Mouse (Mus musculus) embryo, embryonic 10.5 days (tissue): Measurements from ENCODE around the gene Gpbar1.

Source experiments
- DNase-seq: peaks from one replicate; pipeline ENCODE4 v3.0.0-alpha.2; 2015; ENCODE audit warnings: low spot score

The Gpbar1 gene

DNA sequence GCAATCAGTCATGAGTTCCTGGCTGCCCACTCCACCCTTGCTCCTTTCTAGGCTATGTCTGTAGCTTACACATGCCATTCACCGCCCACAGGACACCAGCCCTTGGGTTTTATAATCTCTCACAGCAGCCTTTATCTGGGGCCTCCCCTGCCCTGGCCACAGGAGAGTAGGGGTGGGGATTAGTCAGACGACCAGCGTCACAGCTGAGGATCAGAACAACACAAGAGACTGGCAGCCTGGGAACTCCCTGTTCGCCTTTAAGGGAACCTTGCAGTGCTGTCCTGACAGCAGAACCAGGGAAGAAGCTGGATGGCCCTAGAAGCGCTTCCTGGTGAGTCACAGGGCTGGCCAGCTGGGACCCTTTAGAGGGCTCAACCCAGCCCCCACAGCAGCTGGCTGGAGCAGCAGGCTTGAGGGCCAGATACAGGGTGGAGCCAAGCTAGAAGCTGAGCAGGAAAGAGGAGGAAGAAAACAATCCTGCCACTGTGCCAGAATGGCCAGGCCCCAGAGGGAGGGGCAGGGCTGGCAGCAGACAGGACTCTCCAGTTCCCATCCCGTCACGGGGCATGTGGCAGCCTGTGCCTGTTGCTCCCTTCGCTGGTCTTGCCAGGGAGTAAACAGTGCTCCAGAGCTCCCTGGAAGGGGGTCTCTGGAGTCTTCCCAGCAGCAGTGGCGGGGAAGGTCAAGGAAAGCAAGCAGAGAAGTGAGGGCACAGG lies 17.3 kb downstream of the Gpbar1 start:
- peak; percentile 73 for DNase-seq

DNA sequence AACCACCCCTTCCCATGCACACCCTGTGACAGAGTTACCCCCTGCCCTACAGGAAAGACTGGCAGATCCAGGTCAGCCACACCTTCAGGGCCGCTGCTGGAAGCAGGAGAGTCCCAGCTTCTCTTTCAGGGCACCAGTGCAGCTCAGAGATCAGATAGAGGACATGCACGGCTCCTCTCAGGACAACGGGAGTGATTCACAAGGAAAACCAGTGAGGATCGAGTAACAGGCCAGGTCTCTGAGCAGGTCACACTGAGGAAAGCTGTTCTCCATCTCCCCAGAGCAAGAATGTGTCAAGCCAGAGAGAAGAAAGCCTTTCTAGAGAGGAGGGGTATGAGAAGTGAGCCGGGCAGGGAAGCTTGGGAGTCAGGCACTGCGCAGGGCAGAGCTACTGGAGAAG lies 18.1 kb downstream of the Gpbar1 start:
- DNase-seq: no peak

DNA sequence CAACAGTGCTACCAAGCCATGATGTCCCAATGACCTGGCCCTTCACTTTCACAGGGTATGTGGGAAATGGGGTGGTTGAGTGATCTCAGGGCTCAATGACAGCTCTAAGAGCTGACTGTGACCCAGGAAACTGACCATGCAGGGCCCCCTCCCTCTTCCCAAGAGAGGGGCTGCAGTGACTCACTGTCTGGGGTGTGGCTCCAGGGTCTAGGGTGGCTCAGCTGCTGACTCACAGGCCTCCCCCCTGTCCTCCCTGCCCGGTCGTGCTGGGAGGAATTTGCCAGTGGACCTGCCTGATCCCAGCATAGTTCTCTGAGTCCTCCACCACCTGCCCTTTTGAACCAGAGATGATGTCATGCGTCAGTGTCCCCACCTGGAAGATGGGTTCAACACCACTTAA lies 18.9 kb downstream of the Gpbar1 start:
- no peak for DNase-seq

DNA sequence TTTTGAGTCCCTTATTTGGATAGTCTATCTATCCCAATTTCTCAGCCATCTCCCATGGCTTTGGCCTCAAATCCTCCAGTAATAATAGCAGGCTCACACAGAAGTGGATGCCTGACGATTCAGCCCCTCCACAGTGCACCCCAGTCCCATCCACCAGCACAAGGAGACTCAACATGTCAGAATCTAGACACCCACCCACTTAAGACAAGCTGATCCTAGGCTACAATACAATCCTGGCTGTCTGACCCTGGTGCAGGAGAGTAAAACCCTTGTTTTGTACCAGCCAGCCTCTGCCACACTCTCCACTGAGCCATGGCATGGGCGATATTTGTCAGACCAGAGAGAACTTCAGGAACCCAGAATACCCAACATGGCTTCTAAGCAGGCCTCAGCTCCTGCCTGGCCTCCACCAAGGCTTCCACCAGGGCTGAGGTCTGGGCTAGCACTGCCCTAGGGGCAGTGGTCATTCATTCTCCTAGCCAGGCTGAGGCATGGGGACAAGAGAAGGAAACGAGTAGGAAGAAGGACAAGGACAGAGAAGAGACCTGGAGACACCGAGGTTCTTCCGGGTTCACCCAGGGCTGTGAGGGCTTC lies 19.9 kb downstream of the Gpbar1 start:
- DNase-seq: no peak

DNA sequence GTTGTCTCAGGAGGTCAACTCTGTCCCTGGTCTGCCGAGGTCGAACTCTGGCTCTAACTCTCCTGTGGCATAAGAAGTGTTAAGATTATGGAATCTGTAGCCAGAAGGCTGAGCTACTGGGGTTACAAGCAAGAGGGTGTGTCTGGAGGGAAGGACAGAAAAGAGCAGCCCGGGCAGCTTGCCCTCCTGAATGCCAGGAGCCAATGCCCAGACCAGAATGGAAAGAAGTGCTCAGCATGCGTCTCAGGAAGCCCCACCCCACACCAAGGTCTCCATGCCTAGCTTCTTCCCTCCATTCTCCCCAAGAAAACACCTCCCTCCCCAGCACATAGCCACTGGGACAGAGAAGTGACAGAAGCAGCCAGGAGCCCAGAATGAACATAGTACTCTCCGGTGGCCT lies 20.6 kb downstream of the Gpbar1 start:
- DNase-seq: no peak

DNA sequence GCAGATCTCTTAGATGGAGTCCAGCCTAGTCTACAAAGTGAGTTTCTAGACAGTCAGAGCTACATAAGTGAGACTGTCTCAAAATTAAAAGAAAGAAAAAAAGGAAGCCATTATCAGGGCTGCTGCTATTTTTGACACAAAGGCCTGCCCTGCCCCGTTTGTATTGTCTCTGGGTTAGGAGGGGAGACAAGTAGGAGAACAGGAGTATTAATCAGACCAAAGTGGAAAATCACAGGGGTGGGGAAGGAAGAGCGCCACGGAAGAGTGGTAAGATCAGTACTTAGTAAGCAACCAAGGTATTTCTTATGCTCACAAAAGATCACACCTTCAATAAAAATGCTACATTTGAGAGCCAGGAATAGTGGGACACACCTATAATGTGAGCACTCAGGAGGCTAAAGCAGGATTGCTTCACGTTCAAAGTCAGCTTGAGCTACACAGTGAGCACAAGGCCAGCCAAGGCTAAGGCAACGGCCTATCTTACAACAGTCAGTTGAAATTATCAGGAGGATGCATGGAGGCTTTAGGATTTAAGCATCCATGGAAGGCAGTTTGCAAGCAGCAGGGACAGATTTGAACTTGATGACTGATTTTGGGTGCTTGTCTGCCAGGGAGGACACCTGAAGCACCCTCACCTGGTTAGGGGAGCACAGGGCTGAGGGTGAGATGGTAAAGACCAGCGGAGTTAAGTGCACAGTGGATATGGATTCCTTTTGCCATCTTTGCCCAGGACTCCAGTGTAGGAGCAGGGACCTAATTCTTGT lies 22.2 kb downstream of the Gpbar1 start:
- DNase-seq: no peak

DNA sequence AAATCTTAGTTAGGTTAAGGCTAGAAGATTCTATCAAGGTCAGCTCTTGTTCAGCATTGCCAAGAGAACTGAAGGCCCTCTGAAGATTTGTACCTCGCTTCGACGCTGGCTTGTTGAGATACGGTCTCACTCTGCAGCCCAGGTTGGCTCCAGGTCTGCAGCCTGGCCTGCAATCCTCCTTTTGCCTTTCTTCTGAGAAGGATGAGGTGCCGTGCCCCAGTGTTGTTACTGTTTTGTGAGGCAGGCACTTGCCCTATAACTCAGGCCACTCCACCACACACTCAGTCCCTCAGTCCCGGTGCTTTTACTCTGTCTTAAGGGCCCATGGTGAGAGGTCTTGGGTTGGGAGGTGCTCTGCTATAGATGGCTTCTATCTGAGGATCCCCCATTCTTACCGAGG lies 23.9 kb downstream of the Gpbar1 start:
- DNase-seq: no peak

DNA sequence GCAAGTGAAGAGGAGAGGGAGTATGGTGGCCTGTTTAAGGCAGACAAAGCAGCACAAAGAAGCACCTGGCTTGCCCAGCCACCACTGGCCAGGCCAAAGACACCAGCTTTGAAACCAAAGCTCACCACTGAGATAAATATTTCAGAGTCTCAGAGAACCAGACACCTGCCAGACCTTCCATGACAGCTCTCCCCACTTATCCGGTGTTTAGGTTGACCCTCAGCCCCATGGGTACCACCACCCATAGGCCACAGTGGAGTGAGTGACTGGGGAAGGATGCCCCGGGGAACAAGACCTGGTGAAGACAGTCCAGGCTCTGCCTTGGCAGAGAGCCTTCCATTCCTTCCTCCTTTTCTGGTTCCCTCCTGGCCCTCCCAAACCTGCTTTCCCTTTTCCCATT lies 24.5 kb downstream of the Gpbar1 start:
- no peak for DNase-seq

DNA sequence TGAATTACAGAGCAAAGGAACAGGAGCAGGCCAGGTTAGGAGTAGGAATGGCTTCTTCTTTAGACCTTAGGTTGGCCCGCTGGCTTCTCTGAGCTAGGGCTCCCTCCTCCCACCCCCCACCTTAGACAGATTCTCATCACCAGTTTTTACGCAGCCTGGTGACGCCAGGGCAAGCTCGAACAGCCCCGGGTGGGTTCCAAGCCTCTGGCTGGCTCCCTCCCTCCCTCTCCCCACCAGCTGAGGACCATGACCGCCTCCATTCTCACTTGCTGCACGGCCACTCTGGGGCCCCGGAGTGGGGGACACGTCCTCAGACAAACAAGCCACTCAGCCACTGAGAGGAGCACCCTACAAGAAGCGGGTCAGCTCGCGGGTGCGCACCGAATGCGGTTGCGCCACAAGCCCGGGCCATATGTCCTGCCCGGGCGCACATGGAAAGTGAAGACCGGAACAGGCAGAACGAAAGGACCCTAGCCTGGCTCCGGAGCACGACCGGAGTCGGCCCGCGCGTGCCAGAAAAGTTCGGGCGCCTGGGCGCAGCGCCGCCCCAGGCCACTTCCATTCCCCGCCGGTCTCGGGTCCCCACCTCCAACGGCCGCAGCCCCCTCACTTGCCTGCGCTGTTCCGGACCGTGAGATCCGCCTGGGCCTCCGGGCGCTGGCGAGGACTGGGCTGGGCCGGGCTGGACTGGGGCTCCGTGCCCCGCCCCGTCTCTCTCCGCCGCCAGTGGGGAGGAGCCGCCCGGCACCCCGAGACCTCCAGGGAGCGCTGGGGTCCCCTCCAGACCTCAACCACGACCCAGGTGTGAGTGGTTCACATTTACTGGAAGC lies 25.4 kb downstream of the Gpbar1 start:
- DNase-seq: peak; percentile 70

DNA sequence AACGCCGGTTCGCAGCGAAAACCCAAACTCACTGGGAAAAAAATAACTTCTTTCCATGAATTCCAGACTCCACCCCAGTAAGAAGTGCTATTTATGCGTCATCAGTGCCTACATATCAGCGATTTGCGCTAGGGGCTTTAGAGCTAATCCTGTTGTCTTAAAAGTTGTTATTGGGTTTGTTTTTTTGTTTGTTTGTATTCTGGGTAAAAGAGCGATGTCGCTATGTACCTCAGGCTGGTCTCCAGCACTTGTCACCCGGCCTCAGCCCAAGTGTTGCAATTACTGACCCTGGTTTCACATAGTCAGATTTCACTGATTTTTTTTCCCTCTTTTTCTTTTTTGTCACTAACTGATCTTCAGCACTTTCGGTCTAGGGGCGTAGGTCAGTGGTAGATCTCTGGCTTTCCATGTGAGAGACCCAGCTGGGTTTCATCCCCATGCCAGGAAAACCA lies 26.0 kb downstream of the Gpbar1 start:
- DNase-seq: peak; percentile 14

DNA sequence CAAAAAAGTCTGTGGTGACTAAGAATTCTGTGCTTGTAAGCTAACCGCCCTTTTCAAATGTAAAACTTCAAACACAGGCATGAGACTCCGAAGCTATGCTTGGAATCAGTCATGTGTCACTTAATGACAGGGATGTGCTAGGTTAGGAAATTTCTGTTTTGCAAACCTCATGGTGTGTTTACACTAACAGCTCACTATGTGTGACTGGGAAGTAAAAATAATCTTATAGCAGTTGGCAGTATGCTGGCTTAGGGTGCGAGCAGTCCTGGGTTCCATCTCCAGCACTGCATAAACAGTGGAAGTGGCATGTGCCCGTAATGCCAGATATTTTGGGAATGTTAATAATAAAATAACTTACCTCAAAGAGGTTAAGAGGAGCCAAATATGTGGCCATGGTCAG lies 26.6 kb downstream of the Gpbar1 start:
- DNase-seq: no peak

DNA sequence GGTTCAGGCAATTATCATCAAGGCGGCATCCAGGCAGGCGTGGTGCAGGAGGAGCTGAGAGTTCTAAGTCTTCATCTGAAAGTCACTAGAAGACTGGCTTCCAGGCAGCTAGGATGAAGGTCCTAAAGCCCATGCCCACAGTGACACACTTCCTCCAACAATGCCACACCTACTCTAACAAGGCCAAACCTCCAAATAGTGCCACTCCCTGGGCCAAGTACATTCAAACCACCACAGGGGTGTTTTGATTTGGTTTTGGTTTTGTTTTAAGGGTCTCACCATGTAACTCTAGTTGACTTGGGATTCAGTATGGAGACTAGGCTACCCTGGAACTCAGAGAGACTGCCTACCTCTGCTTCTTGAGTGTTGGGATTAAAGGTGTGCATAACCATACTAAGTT lies 27.2 kb downstream of the Gpbar1 start, which contains the start of gene Tmbim1:
Gene Tmbim1, minus strand, starts transcription at position 101 of the 400 bp plus-strand sequence.
- no peak for DNase-seq

DNA sequence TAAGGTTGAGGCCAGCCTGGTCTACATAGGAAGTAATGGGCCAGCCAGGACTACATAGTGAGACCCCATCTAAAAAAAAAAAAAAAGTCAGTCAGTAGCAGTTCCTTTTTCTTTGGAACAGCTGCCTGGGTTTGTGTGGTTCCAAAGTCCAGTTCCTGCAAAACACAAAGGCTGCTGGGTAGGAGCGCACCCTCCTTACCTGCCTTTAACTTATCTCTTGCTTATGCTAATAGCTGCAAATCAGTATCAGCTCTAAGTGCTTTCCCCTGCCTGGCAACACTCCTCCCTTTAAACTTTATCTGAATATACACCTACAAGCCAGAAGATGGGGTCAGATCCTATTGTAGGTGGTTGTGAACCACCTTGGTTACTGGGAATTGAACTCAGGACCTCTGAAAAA lies 28.8 kb downstream of the Gpbar1 start:
- no peak for DNase-seq

DNA sequence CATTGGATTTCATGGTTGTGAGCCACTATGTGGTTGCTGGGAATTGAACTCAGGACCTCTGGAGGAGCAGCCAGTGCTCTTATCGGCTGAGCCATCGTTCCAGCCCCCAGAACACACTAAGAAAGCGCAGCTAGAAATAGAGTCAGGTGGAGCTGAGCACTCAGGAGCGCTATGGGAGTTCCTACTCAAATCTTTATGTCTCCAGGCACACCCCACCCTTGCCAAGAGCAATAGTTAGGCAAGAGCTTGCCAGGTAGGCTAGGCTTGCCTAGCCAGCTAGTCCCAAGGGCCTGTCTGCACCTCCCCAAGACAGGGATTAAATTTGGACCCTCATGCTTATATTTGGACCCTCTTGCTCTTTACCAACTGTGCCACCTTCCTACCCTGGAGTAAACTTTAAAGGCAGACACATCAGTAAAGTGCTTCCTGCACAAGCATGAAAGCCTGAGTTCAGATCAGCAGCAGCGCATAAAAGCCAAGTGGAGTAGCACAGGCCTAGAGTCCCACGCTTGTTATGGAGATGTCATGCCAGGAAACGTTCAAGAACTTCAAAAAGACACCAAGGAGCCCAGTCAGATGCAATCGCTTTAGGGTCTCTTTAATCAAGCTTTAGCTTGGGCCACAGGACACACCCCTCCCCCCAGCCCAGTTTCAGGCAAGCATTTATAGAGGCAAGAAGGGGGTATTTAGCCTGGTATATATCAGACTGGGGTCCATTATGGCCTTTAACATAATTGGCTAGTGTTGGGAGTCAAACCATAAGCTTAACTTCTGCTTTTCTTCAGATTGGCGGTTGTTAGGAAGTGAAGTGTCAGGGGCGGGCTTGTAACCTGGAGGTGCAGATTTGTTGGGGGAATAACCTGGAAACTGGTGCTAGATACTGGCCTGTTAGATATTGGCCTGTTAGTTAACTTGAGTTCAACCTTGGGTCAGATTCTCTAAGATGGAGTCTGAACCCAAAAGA lies 29.9 kb downstream of the Gpbar1 start:
- no peak for DNase-seq

DNA sequence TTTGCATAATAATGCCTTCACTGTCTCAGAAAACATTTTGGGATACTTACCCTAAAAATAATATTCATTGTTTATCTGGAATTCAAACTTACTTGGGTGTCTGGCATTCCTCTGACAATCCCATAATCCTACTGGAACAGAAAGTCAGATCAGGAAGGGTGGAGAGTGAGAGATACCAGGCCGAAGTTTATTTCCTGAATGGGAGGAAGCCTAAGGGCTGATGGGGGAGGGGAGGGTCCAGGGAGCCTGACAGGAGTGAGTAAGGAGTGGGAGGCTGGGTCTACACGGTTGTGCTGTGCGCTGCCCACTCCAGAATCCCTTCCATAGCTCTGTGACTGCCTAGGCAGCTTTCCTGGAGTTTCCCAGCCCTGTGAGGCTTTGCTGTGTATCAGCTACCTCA lies 31.4 kb downstream of the Gpbar1 start:
- no peak for DNase-seq

DNA sequence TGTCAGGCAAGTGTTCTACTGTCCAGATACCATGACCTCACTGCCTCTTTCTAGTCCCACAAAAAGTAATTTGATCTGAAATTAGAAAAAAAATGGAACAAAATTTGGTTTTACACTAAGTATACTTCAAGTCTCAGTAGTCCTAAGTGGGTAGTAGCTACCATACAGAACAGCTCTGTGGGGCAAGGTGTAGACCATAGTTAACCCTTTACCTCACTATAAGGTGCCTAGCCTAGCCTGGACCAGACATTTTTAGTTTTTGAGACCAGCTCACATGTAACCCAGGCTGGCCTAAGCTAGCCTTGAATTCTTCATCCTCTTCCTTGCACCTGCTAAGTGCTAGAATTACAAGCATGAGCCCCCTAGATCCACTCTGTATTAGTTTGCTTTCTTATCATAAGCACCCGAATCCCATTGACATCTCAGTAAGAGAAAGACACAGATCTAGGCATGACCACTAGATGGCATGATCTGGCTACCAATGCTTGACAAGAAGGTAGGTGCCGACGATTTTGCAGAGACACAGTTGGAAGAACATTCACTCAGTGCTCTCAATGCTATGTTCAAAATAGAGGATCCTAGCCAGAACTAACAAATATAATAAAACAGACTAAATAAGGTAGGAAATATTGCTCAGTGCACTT lies 34.8 kb downstream of the Gpbar1 start:
- peak; percentile 89 for DNase-seq

DNA sequence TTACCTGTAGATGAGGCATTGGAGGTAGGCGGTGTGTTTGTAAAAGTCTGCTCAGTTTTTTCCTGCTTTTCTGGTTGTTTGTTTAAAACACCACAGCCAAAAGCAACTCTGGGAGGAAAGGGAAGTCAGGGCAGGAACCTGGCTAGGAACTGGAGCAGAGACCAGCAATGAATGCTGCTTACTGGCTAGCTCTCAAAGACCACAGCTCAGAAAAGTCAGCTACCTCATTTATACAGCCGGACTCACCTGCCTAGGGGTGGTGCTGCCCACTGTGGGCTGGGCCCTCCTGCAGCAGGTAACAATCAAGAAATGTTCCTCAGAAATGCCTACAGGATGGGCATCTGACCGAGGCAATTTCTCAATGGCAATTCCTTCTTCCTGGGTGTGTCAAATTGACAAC lies 36.4 kb downstream of the Gpbar1 start:
- DNase-seq: no peak

DNA sequence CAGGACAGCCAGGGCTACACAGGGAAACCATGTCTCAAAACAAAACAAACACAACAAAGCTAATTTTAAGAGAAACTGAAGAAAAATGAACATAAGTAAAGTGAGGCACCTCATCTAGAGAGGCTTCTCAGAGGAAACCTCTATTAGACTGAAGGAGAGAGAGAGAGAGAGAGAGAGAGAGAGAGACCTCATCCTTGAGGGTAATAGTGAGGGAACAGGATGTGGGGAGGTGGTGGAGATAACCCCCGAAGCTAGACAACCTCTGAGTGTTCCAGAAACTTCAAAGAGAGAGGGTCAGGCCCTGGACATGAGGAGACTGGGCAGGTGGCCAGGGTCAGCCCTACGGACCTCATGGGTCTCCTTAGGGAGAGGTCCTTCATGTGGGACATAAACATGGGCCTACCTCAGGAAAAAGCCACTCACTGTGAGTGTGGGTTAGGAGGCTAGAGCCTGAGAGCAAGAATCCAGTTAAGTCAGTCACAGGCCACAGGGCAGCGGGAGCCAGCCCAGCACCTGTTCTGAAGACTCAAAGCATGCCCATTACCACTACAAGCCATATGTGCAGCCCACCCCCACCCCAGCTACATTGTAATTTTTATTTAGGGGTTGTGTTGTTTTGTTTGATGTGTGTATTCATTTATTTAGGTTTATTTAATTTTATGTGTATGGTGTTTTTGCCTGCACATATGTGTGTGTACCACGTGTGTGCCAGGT lies 37.9 kb downstream of the Gpbar1 start:
- no peak for DNase-seq

DNA sequence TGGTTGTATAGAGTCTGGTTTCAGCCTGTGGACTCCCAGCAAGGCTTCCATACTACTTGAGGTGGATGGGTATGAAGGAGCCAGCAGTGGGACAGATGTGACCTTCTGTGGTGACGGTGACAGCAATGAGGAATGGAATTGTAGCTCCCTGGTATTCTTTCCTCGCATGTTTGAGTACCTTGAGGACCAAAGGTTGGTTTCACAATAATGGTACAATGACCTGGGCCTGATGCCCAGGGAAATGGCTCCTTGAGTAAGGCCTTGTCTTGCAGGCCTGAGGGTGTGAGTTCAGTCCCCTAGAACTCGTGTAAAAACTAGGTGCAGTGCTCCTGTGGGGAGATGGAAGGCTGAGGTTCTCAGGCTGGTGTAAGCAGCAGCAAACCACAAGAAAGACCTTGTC lies 40.4 kb downstream of the Gpbar1 start:
- DNase-seq: no peak

DNA sequence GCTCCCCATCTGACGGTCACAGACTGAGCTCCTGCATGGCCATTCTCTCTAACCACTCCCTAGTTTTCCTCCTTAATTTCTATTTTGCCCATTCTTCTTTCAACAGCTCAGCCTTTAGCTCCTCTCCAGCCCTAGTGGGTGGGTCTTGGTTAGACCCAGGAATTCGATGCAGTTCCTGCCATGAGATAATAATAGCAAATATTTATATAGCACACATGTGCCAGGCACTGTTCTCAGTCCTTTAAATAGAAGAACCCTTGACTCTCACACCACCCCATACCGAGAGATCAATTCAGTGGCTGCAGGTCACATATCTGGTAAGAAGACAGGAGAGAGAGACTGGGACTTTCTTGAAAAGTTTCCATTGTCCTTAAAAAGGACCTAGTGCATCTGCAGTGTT lies 43.0 kb downstream of the Gpbar1 start:
- no peak for DNase-seq
